Mouse (Mus musculus): ENCODE data around the gene Vrk2. TPM values are rescaled to one million over a fixed set of nuclear protein-coding genes. Genes with fewer than 3 reads are reported as not detected.

The Vrk2 gene
- 11.5 and 11.8 TPM in 2 replicates for polyA plus RNA-seq (2012; rRNA removed)

DNA sequence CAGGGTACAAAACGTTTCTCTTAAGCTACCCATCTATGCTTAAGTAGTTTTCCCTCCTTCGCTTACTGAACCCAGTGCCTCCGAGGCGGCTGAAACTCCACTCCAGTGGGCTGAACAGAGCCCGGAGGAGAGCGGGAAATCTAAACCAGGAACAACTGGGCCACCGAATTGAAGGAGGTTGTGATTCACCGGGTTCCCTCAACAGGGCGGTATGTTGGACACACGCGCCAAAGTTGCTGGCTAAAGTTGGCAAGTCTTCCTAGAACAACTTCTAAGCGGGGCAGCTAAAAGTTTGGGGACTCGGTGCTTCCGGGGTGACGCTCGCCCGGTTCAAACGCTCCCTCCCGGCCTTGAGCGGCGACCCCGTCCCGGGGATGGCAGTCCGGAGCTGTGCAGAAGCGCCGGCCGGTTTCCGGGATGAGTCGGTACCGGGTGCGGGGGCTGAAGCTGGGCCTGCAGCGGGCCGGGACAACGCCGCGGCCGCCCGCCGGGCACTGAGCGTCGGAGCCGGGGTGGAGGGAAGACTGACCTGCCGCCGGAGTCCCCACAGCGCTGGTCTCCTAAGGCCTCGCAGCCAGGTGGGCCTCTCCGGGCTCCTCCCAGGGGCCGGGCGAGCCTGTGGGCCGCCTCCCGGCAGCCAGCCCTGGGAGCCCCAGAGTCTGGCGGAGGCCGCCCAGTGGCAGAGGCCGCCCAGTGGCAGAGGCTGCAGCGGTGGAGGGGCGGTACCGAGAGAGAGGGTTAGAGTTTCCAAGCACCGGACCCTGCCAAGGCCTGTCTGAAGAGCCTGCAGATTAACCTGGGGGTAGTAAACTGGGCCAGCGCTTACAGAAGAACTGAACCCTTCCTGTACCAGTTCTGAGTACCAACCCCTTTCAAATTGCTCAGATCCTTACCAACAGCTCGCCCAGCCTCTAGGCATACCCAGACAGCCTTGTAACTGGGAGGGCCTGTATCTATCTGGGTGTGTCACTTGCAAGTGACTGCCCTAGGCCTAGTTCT, at the start of gene Vrk2, which contains the start of gene Gm6899:
Vrk2 (minus strand) TSS at position 939 of the 999 bp plus-strand sequence.
Gm6899 (plus strand) TSS at position 181 of the 999 bp plus-strand sequence.

Other genes with a start within 250 kb of the Vrk2 start
- gene Fancl, start 207.9 kb downstream of the Vrk2 start, polyA plus RNA-seq (2012; rRNA removed): 22.5 and 23.4 TPM in 2 replicates
- 0.14 TPM in 1 of 2 replicates, not detected in the other for gene Gm6899, start 758 bp downstream of the Vrk2 start, polyA plus RNA-seq (2012; rRNA removed)